ENCODE assay signal across 12 mouse cellular contexts in the genomic region with DNA sequence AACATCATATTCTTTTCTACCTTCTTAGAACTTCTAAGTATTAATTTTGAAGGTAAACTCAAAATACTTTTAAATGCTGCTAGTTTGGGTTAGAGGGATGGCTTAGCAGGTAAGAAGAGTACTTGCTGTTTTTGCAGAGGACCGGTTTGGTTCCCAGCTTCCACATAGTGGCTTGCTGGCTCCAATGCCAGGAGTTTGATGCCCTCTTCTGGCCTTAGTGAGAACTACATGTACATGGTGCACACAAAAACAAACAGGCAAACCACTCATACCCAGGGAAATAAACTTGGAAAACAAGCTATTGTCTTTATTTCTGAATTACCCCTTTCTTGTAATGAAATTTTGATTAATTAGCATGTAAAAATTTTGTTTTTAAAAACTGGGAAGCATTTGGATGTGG. TPM values are rescaled to one million over a fixed set of nuclear protein-coding genes. Genes with fewer than 3 reads are reported as not detected.
DNase-seq lines count a peak whose midpoint lies in the region; ATAC-seq and TF ChIP-seq lines count a peak whose summit lies in the region.
"Had no signal": no experiment of that assay in that cellular context is flagged by ENCODE, and none has a peak within 500 bp of the region (broad histone marks: within the 10 kb centered on the region; RNA-seq: fewer than 3 reads in every experiment).

No protein-coding gene starts in this region.

- no peak overlapping the region for H3K27ac ChIP-seq in lung, embryonic 14.5 days (ENCODE audit: low read depth)
- no peak overlapping the region for H3K27ac ChIP-seq in stomach, postnatal 0 days (replicated peaks)
- H3K27ac ChIP-seq: limb, embryonic 13.5 days had no signal

- H3K4me2 ChIP-seq in lung, embryonic 14.5 days: no peak overlapping the region
- H3K4me2 ChIP-seq in stomach, postnatal 0 days (replicated peaks; ENCODE audit: low read depth): no peak overlapping the region
- H3K4me2 ChIP-seq: limb, embryonic 13.5 days had no signal

- ATAC-seq in lung, embryonic 14.5 days (ENCODE audit: insufficient read depth): no peak
- no peak for ATAC-seq in stomach, postnatal 0 days (ENCODE audit: low FRiP score, low TSS enrichment)

- no peaks in the 10 kb centered on the region for H3K9me3 ChIP-seq in lung, embryonic 14.5 days (ENCODE audit: low read depth, low read length)
- H3K9me3 ChIP-seq in stomach, postnatal 0 days (ENCODE audit: control insufficient read depth, low read length): no peaks in the 10 kb centered on the region

- peak; percentile 41 for TF ChIP-seq CTCF in lung, embryonic 14.5 days (IDR thresholded peaks at IDR 0.05; ENCODE audit: low read depth)
- peak; percentile 58 for TF ChIP-seq CTCF in stomach, postnatal 0 days (IDR thresholded peaks at IDR 0.05; ENCODE audit: low read depth)

- TF ChIP-seq EP300 in stomach, postnatal 0 days (optimal IDR thresholded peaks at IDR 0.05): no peak

- H3K9ac ChIP-seq in lung, embryonic 14.5 days: no peak overlapping the region
- no peak overlapping the region for H3K9ac ChIP-seq in stomach, postnatal 0 days (ENCODE audit: low read length)
- H3K9ac ChIP-seq: limb, embryonic 13.5 days had no signal

- H3K4me3 ChIP-seq in lung, embryonic 14.5 days (ENCODE audit: low read depth, low read length): no peak overlapping the region
- no peak overlapping the region for H3K4me3 ChIP-seq in stomach, postnatal 0 days (ENCODE audit: low read depth, low read length)
- H3K4me3 ChIP-seq: limb, embryonic 13.5 days had no signal

- no peaks in the 10 kb centered on the region for H3K4me1 ChIP-seq in lung, embryonic 14.5 days (ENCODE audit: insufficient read depth)
- H3K4me1 ChIP-seq in stomach, postnatal 0 days (replicated peaks; ENCODE audit: control insufficient read depth, insufficient read depth): no peaks in the 10 kb centered on the region
- H3K4me1 ChIP-seq: limb, embryonic 13.5 days had no signal

- peak; percentile 22 to 33 for DNase-seq in cerebellum, postnatal 10 days
- DNase-seq in cerebellum, adult 9-11 months: no peak
- peak; percentile 42 for DNase-seq in lung, embryonic 14.5 days
- DNase-seq in lung, postnatal 4 days: no peak
- peak; percentile 31 for DNase-seq in embryo, embryonic 11 days
- no peak for DNase-seq in stomach, postnatal 0 days (ENCODE audit: low spot score)
- DNase-seq in frontal cortex, adult 2 months (ENCODE audit: extremely low spot score in 1 of 2, low spot score in 1 of 2): no peak
- DNase-seq in urinary bladder, postnatal 10 days (ENCODE audit: low spot score): no peak
- DNase-seq: cerebellum, adult 8-10 months had no signal

- 70% methylated on average over 1 of the region's 1 CpGs for WGBS in lung, embryonic 14.5 days
- 71% methylated on average over 1 of the region's 1 CpGs for WGBS in stomach, postnatal 0 days

- no peaks in the 10 kb centered on the region for H3K27me3 ChIP-seq in lung, embryonic 14.5 days (ENCODE audit: insufficient read depth, low read length)
- H3K27me3 ChIP-seq in stomach, postnatal 0 days (ENCODE audit: control insufficient read depth, insufficient read depth, low read length): no peaks in the 10 kb centered on the region
- H3K27me3 ChIP-seq: limb, embryonic 13.5 days had no signal

- peaks cover 44% of the 10 kb centered on the region for H3K36me3 ChIP-seq in lung, embryonic 14.5 days (ENCODE audit: insufficient read depth)
- no peaks in the 10 kb centered on the region for H3K36me3 ChIP-seq in stomach, postnatal 0 days (ENCODE audit: control insufficient read depth, insufficient read depth, low read length)

RNA-seq across cellular contexts. Expression of gene Uhrf2, which starts 15.5 kb away (rescaled TPM):
- 78.5 and 78.6 TPM in 2 replicates for polyA plus RNA-seq in lung, embryonic 14.5 days (2014; fragmentation: Nextera tagmentation; extraction: Ambion mirVana)
- 23.4 and 26.5 TPM in 2 replicates for polyA plus RNA-seq in stomach, postnatal 0 days (2015; fragmentation: Nextera tagmentation; extraction: Ambion mirVana)
- 76.9 and 77.9 TPM in 2 replicates for polyA plus RNA-seq in frontal cortex, adult 2 months (2012; rRNA removed)

RNA-seq across cellular contexts. Expression of gene Trpd52l3, which starts 42.3 kb away (rescaled TPM):
- not detected in 2 replicates for polyA plus RNA-seq in lung, embryonic 14.5 days (2014; fragmentation: Nextera tagmentation; extraction: Ambion mirVana)
- not detected in 2 replicates for polyA plus RNA-seq in stomach, postnatal 0 days (2015; fragmentation: Nextera tagmentation; extraction: Ambion mirVana)
- not detected in 2 replicates for polyA plus RNA-seq in frontal cortex, adult 2 months (2012; rRNA removed)
- polyA plus RNA-seq: limb, embryonic 13.5 days; neural tube, embryonic 11.5 days; stomach, embryonic 16.5 days had no signal

Comparison
In these comparisons a context has a peak if more than half of its experiments do, and no peak if none do; other contexts are left out.
1. DNase-seq: peak in cerebellum, postnatal 10 days (2 of 2), lung, embryonic 14.5 days (single experiment) and embryo, embryonic 11 days (single experiment); none in cerebellum, adult 9-11 months (single experiment), lung, postnatal 4 days (0 of 2), stomach, postnatal 0 days (single experiment), frontal cortex, adult 2 months (0 of 2) and urinary bladder, postnatal 10 days (single experiment).